Mouse (Mus musculus) kidney, adult 2 months (tissue): ENCODE data around the gene Efna4.

Experiments used
- CTCF ChIP-seq: fragments of 200-500 bp; conservative IDR thresholded peaks from 2 replicates; pipeline ENCODE4 v1.5.1; 2011; ENCODE audit warnings: low read depth, mild to moderate bottlenecking, control low read depth, low read length, moderate library complexity, mixed read lengths; ENCODE audit not compliant: insufficient read depth, insufficient read length
- POLR2A ChIP-seq: fragments of 200-500 bp; IDR thresholded peaks from one replicate; pipeline ENCODE4 v1.6.1; 2011; ENCODE audit warnings: low read depth, low read length, control low read depth

DNA sequence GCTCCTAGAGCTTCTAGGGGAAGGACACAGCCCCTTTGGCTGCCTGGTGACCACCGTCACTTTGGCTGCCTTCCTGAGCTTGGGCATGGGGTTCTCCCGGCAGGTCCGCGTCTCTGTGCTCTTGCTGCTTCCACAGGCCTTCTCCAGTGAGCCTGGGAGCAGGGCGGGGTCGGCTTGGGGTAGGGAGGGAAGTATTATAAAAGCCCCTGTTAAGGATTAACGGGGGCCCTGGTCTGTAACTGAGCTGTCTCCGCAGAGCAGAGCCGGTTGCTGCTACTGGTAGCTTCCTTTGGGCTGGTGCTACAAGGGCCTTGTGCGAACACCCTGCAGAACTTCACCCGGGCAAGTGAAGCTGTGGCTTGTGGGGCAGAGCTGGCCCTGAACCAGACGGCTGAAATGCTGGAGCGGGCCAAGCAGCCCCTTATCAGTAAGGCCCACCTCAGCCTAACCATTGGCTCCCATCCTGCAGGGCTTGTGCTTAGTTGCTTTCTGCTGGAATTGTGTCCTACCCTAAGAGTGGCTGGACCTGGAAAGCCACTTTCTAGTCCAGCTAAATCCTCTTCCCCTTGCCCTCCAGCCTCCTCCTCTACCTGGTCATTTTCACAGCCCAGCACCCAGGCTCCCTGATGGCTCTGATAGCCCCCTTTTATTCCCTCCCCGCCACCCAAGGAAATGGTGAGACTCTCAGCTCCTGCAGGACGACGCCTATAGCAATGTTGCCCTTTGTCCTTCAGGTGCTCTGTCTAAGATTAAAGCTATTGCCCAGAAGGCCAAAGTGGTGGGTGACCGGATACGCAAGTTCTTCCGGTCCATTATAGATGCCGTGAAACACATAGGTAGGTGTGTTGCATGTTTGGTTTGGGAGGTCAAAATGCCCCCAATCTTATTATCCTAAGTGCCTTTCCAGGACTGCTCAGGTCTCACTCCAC lies 27.9 kb upstream of the Efna4 start:
- no peak for TF ChIP-seq POLR2A
- no peak for TF ChIP-seq CTCF
